Mouse (Mus musculus): ENCODE data around the gene Prkn.

GRCm38 (mm10) chr17:11639786-11640185 is 799.6 kb downstream of the Prkn start:
- TF ChIP-seq CTCF (IDR thresholded peaks at IDR 0.05; ENCODE audit: borderline replicate concordance, insufficient read depth, low read length) = no peak
- no peak for TF ChIP-seq POLR2A (IDR thresholded peaks at IDR 0.05; ENCODE audit: low read depth, low read length)
